Mouse (Mus musculus) mammary gland, adult 2 months (tissue): ENCODE results near the gene Ap3b1. TPM values are rescaled to one million over a fixed set of nuclear protein-coding genes. Genes with fewer than 3 reads are reported as not detected.

Experiments used
- polyA plus RNA-seq: library from polyadenylated mRNA; depleted of rRNA; stranded (reverse); fragments of >200 nt; gene quantifications from 2 replicates; pipeline ENCODE4 v1.2.3, GENCODE M21; 2012; ENCODE audit warnings: low replicate concordance; rRNA removed

Ap3b1 gene
- polyA plus RNA-seq: 20.2 and 37.9 TPM in 2 replicates

DNA sequence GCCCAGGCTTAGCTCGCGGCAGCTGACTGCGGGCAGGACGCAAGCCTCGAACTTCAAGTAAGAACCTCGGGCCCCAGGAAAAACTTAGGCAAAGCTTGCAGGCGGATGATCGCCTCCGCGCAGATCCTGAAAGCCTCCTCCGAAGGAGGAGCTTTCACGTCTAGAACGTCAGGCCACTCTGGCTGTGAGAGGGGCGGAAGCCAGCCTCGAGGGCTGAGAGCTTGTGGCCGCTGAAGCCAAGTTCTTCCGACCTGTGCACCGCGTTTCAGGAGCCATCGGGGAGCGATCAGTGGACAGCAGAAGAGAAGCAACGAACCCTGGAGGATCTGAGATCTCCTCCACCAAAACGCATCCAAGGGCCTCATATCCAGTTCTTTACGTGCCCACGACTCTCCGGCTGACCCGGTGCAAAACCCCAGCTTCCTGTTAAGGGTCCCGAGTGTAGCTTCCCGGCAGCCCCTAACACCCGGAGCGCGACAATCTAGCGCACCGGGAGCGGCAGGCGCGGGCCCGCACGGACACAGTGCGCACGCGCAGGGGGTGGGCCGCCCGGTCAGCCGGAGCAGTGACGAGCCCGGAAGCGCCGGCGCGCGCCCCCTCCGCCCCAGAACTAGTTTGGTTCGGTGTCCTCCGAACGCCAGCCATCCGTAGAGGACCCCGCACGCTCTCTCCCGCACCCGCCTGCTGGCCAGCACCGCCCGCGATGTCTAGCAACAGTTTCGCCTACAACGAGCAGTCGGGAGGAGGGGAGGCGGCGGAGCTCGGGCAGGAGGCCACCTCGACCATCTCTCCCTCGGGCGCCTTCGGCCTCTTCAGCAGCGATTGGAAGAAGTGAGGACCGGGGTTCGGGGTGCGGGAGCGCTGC is at the start of gene Ap3b1:
Gene Ap3b1, plus strand, starts transcription at position 560 of the 865 bp plus-strand sequence.

Other genes with a start within 250 kb of the Ap3b1 start
- gene Scamp1, start 73.1 kb upstream of the Ap3b1 start, polyA plus RNA-seq: 10.0 and 18.9 TPM in 2 replicates